Mouse (Mus musculus): ENCODE measurements around the gene Fsd1.

The Fsd1 gene

GRCm38 (mm10) chr17:55963171-55963570 lies 23.1 kb upstream of the Fsd1 start:
- peak in 1 of 2 experiments; percentile 29 for DNase-seq

DNA sequence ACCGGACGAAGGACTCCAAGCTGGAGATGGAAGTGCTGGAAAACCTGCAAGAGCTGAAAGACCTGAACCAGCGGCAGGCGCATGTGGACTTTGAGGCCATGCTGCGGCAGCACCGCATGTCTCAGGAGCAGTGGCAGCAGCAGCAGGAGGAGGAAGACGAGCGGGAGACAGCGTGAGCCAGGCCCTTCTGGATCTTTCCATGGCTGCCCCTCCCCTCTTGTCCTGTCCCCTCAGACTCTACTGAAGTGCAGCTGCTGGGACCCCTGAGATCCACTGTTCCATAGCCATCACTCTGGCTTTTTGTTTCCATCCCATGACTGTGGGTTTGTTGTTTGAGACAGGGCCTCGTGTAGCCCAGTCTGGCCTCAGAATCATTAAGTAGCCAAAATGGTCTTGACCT lies 21.8 kb upstream of the Fsd1 start:
- peak in 1 of 2 experiments; percentile 17 for DNase-seq

DNA sequence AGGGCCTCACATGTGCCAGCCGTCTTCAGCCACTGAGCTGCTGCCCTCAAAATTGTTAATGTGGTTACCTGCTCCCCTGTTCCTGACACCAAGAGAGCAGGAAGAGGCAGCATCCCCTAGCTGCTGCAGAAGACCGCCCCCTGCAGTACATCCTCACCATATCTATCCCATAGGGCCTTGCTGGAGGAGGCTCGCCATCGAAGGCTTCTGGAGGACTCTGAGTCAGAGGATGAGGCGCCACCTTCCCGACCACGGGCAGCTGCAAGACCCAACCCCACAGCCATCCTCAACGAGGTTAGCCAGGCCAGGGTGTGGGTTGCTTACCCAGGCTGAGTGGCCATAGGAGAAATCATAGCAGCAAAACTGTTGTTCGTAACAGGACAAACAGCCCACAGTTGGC lies 21.3 kb upstream of the Fsd1 start:
- DNase-seq, result peak in 1 of 2 experiments; percentile 19

- DNase-seq, result no peak
These were observed 19.1 kb upstream of the Fsd1 start for GRCm38 (mm10) chr17:55967186-55967585.

GRCm38 (mm10) chr17:55968210-55968609 lies 18.1 kb upstream of the Fsd1 start:
- peak in 1 of 2 experiments; percentile 42 for DNase-seq

DNA sequence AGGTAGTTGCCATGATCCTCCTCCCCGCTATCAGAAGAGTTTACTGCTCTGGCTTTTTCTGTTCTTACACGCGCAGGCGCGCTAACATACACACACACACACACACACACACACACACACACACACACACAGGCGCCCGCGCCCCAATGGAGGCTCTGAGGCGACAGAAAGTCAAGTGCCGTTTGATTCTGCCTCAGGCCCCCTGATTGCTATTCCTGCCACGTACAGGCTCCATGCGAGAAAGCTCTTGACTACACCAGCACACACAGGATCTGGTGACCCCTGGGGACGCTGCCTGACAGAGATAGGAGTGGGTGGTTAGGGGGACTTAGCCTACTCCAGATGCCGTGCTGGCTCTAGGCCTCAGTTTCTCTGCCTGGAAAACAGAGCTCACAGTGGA lies 16.7 kb upstream of the Fsd1 start:
- DNase-seq, result peak in 1 of 2 experiments; percentile 33

- DNase-seq, result peak; percentile 44 to 61
These were observed 16.1 kb upstream of the Fsd1 start, which contains the start of gene Shd for GRCm38 (mm10) chr17:55969966-55970891. Gene Shd (plus strand): TSS chr17:55970467.

- DNase-seq, result peak in 1 of 2 experiments; percentile 30
These were observed 14.9 kb upstream of the Fsd1 start for GRCm38 (mm10) chr17:55971453-55971852.

DNA sequence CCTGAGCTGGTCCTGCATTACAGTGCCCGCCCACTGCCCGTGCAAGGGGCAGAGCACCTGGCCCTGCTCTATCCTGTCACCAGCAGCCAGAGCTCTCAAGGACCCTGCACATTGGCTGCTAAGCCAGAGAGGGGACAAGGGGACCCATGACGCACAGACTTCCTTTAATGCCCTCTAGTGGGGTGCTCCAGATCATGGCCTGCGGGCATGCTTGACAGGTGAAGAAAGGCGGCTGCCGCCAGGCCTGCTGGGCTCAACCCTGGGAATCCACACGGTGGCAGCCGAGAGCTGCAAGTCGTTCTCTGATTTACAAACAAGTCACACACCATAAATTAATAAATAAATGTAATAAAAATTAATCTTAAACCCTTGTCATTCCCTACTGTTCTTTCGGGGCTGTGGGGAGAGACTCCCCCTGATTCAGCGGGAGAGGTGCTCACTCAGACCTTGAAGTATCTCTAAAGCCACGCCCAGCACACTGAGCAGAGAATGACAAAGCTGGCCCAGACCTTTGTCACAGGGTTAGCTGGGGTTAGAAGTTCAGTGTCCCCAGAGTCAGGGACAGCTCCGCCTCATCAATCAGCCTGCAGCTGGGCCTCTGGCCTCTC lies 9.9 kb upstream of the Fsd1 start:
- DNase-seq, result peak; percentile 84 to 88

DNA sequence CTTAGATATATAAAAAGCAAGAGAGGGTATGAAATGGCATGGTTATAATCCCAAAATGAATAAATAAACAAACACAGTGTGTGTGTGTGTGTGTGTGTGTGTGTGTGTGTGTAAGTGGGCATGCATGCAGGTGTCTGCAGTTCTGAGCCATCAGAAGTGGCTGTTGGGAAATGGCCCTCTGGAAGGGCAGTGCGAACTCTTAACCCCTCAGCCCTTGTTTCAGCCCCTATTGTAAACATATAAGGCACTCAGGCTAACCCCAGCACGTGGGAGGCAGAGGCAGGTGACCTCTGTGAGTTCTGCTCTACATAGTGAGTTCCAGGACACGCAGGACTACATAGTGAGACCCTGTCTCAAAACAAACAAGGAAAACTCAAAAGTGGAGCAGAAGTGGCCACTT lies 9.0 kb upstream of the Fsd1 start:
- DNase-seq, result no peak

DNA sequence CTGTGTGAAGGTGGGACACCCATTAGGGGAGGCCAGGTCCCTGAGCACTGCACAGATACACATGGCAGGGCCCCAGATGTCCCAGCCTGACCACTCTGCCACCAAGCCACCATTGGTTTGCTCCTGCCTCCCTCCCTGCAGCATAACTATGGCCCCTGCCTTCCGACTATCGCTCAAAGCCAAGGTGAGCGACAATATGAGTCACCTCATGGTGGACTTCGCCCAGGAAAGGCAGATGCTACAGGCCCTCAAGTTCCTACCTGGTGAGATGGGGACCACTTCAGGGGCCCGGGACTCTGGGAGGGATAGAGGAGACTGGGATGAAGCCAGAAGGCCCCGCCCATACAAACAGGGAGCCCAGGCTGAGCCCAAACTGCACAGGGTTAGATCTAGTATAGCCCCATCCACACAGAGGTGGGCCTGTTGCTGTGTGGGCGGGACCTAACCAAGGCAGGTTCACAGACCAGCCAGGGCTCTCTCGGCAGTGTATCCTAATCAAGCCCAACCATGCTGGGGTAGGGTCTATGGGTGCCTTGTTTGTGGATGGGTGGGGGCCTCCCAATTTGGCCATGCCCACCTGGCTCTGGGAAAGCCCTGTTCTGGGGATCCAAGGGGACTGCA lies 4.1 kb downstream of the Fsd1 start:
- no peak for DNase-seq

DNA sequence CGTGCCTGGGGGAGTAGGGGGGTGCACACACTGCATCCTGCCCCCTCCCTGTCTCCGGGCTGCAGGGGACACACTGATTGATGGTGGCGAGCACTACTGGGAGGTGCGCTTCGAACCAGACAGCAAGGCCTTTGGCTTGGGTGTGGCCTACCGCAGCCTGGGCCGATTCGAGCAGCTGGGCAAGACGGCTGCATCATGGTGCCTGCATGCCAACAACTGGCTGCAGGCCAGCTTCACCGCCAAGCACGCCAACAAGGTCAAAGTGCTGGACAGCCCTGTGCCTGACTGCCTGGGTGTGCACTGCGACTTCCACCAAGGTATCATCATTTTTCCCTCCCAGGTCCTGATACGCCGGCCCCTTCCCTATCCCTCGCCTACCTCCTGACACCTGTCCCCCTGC lies 9.7 kb downstream of the Fsd1 start:
- DNase-seq, result no peak

GRCm38 (mm10) chr17:55999794-56000499 lies 13.6 kb downstream of the Fsd1 start:
- no peak for DNase-seq

DNA sequence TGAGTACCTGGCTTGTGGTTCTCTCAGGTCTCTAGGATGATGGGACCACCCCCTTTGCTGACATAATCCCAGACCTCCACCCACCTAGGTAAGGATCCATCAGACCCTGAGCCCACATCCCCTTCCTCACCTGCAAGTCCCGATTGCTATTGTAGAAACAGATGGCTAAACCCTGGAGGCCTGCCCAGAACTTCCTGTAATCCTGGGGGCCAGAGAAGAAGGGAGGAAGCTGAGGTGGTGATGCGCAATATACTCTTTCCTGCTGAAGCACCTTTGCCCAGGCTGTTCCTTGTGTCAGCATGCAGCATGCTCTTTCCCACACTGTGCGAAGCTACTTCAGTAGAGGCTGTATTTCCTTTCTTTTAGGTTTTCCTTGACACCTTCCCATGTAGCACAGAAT lies 16.7 kb downstream of the Fsd1 start:
- no peak for DNase-seq

- DNase-seq, result peak; percentile 69 to 78
These were observed 19.2 kb downstream of the Fsd1 start, which contains the start of the genes Stap2 and Mpnd for GRCm38 (mm10) chr17:56005415-56006061. Gene Stap2 (minus strand): TSS chr17:56005584. Gene Mpnd (plus strand): TSS chr17:56005711.

DNA sequence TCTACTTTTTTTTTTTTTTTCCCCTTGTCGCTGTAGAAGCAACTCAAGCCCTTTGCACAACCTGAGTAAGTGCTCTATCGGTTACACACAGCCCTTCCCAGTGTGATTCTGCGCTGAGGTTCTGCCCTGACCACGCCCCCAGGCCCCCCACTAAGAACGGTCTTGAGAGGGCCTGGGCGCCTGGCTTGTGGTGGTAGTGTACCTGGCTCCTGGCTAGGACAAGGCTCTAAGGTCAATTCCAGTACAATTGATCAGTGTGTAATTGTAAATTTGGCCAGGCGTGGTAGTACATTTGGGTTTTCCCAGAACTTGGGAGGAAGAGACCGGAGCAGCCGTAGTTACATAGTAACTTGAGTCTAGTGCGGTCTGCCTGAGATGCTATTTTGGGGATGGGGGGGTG lies 20.6 kb downstream of the Fsd1 start:
- DNase-seq, result no peak

- DNase-seq, result no peak
These were observed 21.4 kb downstream of the Fsd1 start for GRCm38 (mm10) chr17:56007444-56008355.

- peak; percentile 95 to 96 for DNase-seq
These were observed 22.2 kb downstream of the Fsd1 start for GRCm38 (mm10) chr17:56008356-56009087.

GRCm38 (mm10) chr17:56009088-56009961 lies 23.0 kb downstream of the Fsd1 start:
- DNase-seq, result peak; percentile 93 to 94

DNA sequence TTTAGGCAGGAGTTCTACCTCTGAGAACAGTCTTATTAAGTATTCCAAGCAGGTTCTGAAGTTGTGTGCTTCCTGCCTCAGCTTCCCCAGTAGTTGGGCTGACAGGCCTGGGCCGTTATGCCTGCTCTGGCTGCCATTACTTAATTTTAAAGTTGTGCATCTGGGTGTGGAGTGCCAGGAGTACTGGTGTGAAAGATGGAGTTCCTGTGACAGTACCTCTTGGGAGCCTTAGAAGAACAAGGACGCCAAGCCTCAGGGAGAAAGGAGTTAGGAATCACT lies 23.6 kb downstream of the Fsd1 start:
- DNase-seq, result no peak

All from lung, postnatal 4 days (tissue).